Mouse (Mus musculus) lung, adult 2 months (tissue): Measurements from ENCODE around the gene Adam30.

Experiments
- CTCF ChIP-seq: fragments of 200-500 bp; IDR thresholded peaks from 2 replicates; pipeline ENCODE4 v1.5.1; 2011; ENCODE audit warnings: mild to moderate bottlenecking, low read length, control low read depth; ENCODE audit not compliant: insufficient read depth
- POLR2A ChIP-seq: fragments of 200-500 bp; IDR thresholded peaks from 2 replicates; pipeline ENCODE4 v1.6.1; 2011; ENCODE audit warnings: low read depth, mild to moderate bottlenecking, control low read depth, low read length, borderline replicate concordance; ENCODE audit errors: extremely low read depth

DNA sequence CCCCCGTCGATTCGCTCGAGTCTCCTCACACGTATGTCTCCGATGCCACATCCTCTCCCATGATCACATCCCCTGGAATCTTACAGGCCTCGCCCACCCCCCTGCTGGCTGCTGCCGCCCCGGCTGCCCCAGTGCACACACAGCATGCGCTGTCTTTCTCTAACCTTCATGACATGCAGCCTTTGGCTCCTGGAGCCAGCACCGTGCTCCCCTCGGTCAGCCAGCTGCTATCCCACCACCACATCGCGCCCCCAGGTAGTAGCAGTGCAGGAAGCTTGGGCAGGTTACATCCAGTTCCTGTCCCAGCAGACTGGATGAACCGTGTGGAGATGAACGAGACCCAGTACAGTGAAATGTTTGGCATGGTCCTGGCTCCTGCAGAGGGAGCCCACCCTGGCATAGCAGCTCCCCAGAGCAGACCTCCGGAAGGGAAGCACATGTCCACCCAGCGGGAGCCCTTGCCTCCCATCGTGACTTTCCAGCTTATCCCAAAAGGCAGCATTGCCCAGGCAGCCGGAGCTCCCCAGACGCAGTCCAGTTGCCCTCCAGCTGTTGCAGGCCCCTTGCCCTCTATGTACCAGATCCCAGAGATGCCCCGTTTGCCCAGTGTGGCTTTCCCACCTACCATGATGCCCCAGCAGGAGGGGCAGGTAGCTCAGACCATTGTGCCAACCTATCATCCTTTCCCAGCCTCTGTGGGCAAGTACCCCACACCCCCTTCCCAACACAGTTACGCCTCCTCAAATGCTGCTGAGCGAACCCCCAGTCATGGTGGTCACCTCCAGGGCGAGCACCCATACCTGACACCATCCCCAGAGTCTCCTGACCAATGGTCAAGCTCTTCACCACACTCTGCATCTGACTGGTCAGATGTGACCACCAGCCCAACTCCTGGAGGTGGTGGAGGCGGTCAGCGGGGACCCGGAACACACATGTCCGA, 13.7 kb upstream of the Adam30 start:
- TF ChIP-seq CTCF (no peak), POLR2A (no peak)
